Mouse (Mus musculus) erythroblast, embryonic 14.5 days (primary cell): Measurements from ENCODE around the gene Tex37. TPM values are rescaled to one million over a fixed set of nuclear protein-coding genes. Genes with fewer than 3 reads are reported as not detected.

ENCODE experiments used
- H3K27me3 ChIP-seq: 2 replicates; pipeline ENCODE4 v1.6.1; 2012; ENCODE audit warnings: inconsistent platforms; ENCODE audit not compliant: control insufficient read depth
- H3K36me3 ChIP-seq: 2 replicates; pipeline ENCODE4 v1.6.1; 2012; ENCODE audit warnings: mild to moderate bottlenecking, inconsistent platforms; ENCODE audit not compliant: control insufficient read depth
- H3K4me1 ChIP-seq: 2 replicates; pipeline ENCODE4 v1.6.1; 2012; ENCODE audit warnings: inconsistent platforms; ENCODE audit not compliant: control insufficient read depth
- H3K4me3 ChIP-seq: replicated peaks from 2 replicates; pipeline ENCODE3; 2012; ENCODE audit warnings: moderate library complexity, mild to moderate bottlenecking, inconsistent platforms
- H3K9me3 ChIP-seq: 2 replicates; pipeline ENCODE4 v1.6.1; 2012; ENCODE audit warnings: low read length, inconsistent platforms, mixed read lengths; ENCODE audit not compliant: control insufficient read depth
- GATA1 ChIP-seq: IDR thresholded peaks from 2 replicates; pipeline ENCODE4 v1.6.1; 2012; ENCODE audit warnings: low read length, inconsistent platforms, mixed read lengths
- TAL1 ChIP-seq: IDR thresholded peaks from 3 replicates; pipeline ENCODE4 v1.6.1; 2012; ENCODE audit warnings: low read length, inconsistent platforms, mixed read lengths
- polyA plus RNA-seq: library from polyadenylated mRNA; stranded (reverse); fragments of >175 nt; gene quantifications from 2 replicates; pipeline ENCODE4 v1.2.3, GENCODE M21; 2012

Tex37 gene
- polyA plus RNA-seq, 1 experiment = not detected

- H3K36me3 ChIP-seq = no peaks in the 10 kb centered on the region
- peaks cover 87% of the 10 kb centered on the region for H3K27me3 ChIP-seq
- no peak overlapping the region for H3K4me3 ChIP-seq
- H3K9me3 ChIP-seq = peaks cover 5% of the 10 kb centered on the region; the same call in 1 of the 2 replicates
- peaks cover 1% of the 10 kb centered on the region; the same call in 1 of the 2 replicates for H3K4me1 ChIP-seq
- TF ChIP-seq TAL1 = no peak
- TF ChIP-seq GATA1 = no peak
Observed at GRCm38 (mm10) chr6:70955291-70955800, 36.6 kb upstream of the Tex37 start.

- Histone ChIP-seq H3K4me1 (peaks cover 1% of the 10 kb centered on the region; the same call in 1 of the 2 replicates), H3K4me3 (no peak overlapping the region), H3K9me3 (peaks cover 5% of the 10 kb centered on the region; the same call in 1 of the 2 replicates), H3K27me3 (peaks cover 75% of the 10 kb centered on the region), H3K36me3 (no peaks in the 10 kb centered on the region)
- TF ChIP-seq GATA1 (no peak), TAL1 (no peak)
Observed at GRCm38 (mm10) chr6:70954040-70954439, 35.3 kb upstream of the Tex37 start.

- H3K4me3 ChIP-seq = no peak overlapping the region
- no peaks in the 10 kb centered on the region for H3K36me3 ChIP-seq
- H3K9me3 ChIP-seq = peaks cover 5% of the 10 kb centered on the region; the same call in 1 of the 2 replicates
- H3K4me1 ChIP-seq = peaks cover 1% of the 10 kb centered on the region; the same call in 1 of the 2 replicates
- H3K27me3 ChIP-seq = peaks cover 68% of the 10 kb centered on the region
- TF ChIP-seq TAL1 = no peak
- no peak for TF ChIP-seq GATA1
Observed at GRCm38 (mm10) chr6:70953274-70953673, 34.5 kb upstream of the Tex37 start.

GRCm38 (mm10) chr6:70931801-70932200 lies 13.1 kb upstream of the Tex37 start:
- TF ChIP-seq GATA1 (no peak), TAL1 (no peak)
- no peaks in the 10 kb centered on the region for H3K36me3 ChIP-seq
- H3K4me3 ChIP-seq = no peak overlapping the region
- H3K27me3 ChIP-seq = no peaks in the 10 kb centered on the region
- H3K4me1 ChIP-seq = no peaks in the 10 kb centered on the region
- no peaks in the 10 kb centered on the region for H3K9me3 ChIP-seq

- no peaks in the 10 kb centered on the region for H3K9me3 ChIP-seq
- no peaks in the 10 kb centered on the region for H3K36me3 ChIP-seq
- peaks cover 7% of the 10 kb centered on the region for H3K27me3 ChIP-seq
- no peak for TF ChIP-seq TAL1
- no peak for TF ChIP-seq GATA1
- no peaks in the 10 kb centered on the region for H3K4me1 ChIP-seq
- no peak overlapping the region for H3K4me3 ChIP-seq
Observed at GRCm38 (mm10) chr6:70921274-70922074, 2.7 kb upstream of the Tex37 start.

GRCm38 (mm10) chr6:70912396-70912765 lies 6.3 kb downstream of the Tex37 start:
- H3K27me3 ChIP-seq = peaks cover 30% of the 10 kb centered on the region
- H3K9me3 ChIP-seq = no peaks in the 10 kb centered on the region
- no peak overlapping the region for H3K4me3 ChIP-seq
- H3K36me3 ChIP-seq = no peaks in the 10 kb centered on the region
- no peak for TF ChIP-seq TAL1
- TF ChIP-seq GATA1 = no peak
- no peaks in the 10 kb centered on the region for H3K4me1 ChIP-seq

GRCm38 (mm10) chr6:70911668-70912395 lies 6.9 kb downstream of the Tex37 start:
- Histone ChIP-seq H3K27me3 (peaks cover 30% of the 10 kb centered on the region), H3K9me3 (no peaks in the 10 kb centered on the region), H3K4me3 (no peak overlapping the region), H3K36me3 (peaks cover under 1% of the 10 kb centered on the region; the same call in 1 of the 2 replicates), H3K4me1 (no peaks in the 10 kb centered on the region)
- TF ChIP-seq TAL1 (no peak), GATA1 (no peak)

GRCm38 (mm10) chr6:70910285-70910684 lies 8.4 kb downstream of the Tex37 start:
- Histone ChIP-seq H3K4me1 (no peaks in the 10 kb centered on the region; the same call in 1 of the 2 replicates), H3K36me3 (peaks cover 16% of the 10 kb centered on the region), H3K27me3 (peaks cover 30% of the 10 kb centered on the region), H3K9me3 (no peaks in the 10 kb centered on the region), H3K4me3 (no peak overlapping the region)
- TF ChIP-seq TAL1 = no peak
- TF ChIP-seq GATA1 = no peak

- H3K36me3 ChIP-seq = peaks cover 18% of the 10 kb centered on the region
- TF ChIP-seq TAL1 (no peak), GATA1 (no peak)
- peaks cover under 1% of the 10 kb centered on the region for H3K4me1 ChIP-seq
- no peaks in the 10 kb centered on the region for H3K9me3 ChIP-seq
- H3K27me3 ChIP-seq = peaks cover 30% of the 10 kb centered on the region
- no peak overlapping the region for H3K4me3 ChIP-seq
Observed at GRCm38 (mm10) chr6:70909572-70909971, 9.2 kb downstream of the Tex37 start.
